Mouse (Mus musculus): ENCODE results near the gene Cuedc2. TPM values are rescaled to one million over a fixed set of nuclear protein-coding genes. Genes with fewer than 3 reads are reported as not detected.

Gene Cuedc2
- polyA plus RNA-seq, 1 experiment from 2014 or later = 179 TPM

DNA sequence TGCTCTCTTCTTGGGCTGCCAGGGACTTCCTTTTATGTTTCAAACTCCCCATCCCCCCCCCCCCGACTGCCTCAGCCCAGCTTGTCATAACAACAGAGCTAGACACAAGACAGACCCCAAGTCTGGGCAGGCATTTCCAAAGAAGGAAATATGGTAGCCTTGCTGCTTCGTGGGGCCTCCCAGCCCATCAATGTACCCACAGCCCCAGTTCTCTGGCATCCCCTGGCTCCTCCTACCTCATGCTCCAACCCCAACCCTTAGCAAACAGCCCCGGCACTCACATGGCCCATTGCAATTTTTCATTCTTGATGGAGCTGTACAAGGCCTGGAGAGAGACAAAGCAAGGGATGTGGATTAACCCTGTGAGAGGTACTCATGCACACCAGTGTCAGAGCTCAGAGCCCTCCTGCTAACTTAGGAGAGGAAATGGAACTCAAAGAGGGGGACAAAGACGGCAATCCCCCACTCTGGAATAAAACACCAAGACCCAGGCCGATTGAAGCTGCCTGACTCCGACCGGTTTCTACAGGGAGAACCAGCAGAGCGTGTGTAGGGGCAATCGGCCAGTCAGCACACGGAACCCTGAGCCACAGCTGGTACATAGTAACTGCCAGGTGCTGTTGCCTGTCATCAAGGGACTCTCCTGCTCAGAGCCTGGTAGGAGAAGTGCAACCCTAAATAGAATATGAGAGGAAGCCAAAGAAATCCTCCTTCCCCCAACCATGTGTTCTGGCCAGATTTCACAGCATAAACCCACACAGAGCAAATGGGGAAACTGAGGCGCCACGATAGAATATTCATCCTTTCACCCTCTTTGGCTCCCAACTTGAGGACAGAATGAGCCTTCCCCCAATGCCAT, 22.5 kb downstream of the Cuedc2 start:
- Histone ChIP-seq H3K9me3 (ENCODE audit: control insufficient read depth, low read length) (no peaks in the 10 kb centered on the region; the same call in 1 of the 2 replicates), H3K4me3 (ENCODE audit: low read depth, low read length) (no peak overlapping the region), H3K27ac (replicated peaks; ENCODE audit: low read depth, low read length) (no peak overlapping the region), H3K9ac (ENCODE audit: low read length) (no peak overlapping the region), H3K4me1 (ENCODE audit: control insufficient read depth, insufficient read depth, low read length) (peaks cover 13% of the 10 kb centered on the region), H3K36me3 (ENCODE audit: control insufficient read depth, insufficient read depth, low read length) (no peaks in the 10 kb centered on the region), H3K27me3 (ENCODE audit: control insufficient read depth, insufficient read depth, low read length) (peaks cover 80% of the 10 kb centered on the region), H3K4me2 (ENCODE audit: low read depth, severe bottlenecking) (no peak overlapping the region)
- 56% methylated on average over 12 of the region's 12 CpGs for WGBS
- DNase-seq (ENCODE audit: low spot score) (no peak), ATAC-seq (ENCODE audit: insufficient number of reproducible peaks, low FRiP score, low TSS enrichment, low read depth) (no peak)

DNA sequence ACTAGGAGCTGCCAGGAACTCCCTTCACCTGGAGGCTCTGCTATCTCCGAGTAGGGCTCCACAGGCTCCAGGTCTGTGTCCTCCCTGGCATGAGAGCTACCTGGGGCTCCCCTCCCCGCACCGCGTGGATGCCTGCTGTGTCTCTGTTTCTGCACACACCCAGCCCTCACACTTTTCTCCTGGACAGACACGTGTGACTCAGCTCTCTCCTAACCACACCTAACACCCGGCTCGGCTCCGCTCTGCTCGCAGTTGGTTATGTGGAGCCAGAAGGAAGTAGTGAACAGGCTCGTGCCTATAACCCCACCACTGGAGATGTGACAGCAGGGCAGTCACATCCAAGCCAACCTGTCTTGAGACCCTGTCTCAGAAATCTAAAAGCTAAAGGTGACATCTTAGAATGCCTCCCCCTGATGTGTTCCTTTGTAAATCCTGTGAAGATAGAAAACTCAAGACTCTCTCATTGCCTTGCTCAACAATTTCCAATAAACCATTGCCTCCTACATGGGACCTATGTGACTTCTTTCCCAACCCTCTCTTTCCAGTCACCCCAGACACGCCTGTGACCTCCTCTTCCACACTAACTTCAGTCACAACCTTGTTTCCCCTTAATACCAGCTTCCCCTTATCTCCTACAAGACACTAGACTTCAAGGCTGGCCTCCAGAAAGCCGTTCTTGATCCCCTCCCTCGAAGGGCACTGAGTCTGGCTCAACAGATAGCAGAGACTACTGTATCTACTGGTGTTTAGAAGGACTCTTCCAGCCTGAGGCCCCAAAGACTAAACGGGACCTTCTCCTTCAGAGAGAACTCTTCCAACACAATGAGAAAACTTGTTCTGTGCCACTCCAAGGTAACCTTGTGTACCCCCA, 23.4 kb downstream of the Cuedc2 start:
- ATAC-seq (ENCODE audit: insufficient number of reproducible peaks, low FRiP score, low TSS enrichment, low read depth) = no peak
- H3K4me3 ChIP-seq (ENCODE audit: low read depth, low read length) = no peak overlapping the region
- H3K9me3 ChIP-seq (ENCODE audit: control insufficient read depth, low read length) = no peaks in the 10 kb centered on the region; the same call in 1 of the 2 replicates
- 35% methylated on average over 14 of the region's 14 CpGs for WGBS
- H3K27ac ChIP-seq (replicated peaks; ENCODE audit: low read depth, low read length) = no peak overlapping the region
- H3K36me3 ChIP-seq (ENCODE audit: control insufficient read depth, insufficient read depth, low read length) = no peaks in the 10 kb centered on the region; the same call in 1 of the 2 replicates
- H3K4me1 ChIP-seq (ENCODE audit: control insufficient read depth, insufficient read depth, low read length) = peaks cover 13% of the 10 kb centered on the region
- H3K27me3 ChIP-seq (ENCODE audit: control insufficient read depth, insufficient read depth, low read length) = peaks cover 71% of the 10 kb centered on the region
- H3K4me2 ChIP-seq (ENCODE audit: low read depth, severe bottlenecking) = no peak overlapping the region
- DNase-seq (ENCODE audit: low spot score) = no peak
- no peak overlapping the region for H3K9ac ChIP-seq (ENCODE audit: low read length)

DNA sequence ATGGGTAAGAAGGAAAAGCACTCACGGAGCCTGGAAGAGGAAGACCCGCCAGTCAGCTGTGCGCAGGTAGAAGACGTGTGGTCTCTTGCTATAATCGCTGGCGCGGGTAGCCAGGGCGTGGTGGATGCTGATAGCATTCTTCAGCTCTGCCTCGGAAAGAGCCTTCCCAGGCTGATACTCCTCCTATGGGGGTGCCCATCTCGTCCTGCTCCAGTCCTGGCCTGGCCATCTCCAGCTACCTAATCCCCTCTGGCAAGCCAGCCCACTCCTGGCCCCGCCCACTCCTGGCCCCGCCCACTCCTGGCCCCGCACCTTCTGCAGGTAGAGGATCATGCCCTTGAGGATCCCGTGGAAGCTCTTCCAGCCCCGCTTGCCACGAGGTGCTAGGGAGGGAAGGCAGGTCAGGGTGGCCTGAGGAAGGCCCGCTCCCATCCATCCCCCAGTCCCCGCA, 24.3 kb downstream of the Cuedc2 start:
- no peaks in the 10 kb centered on the region; the same call in 1 of the 2 replicates for H3K36me3 ChIP-seq (ENCODE audit: control insufficient read depth, insufficient read depth, low read length)
- ATAC-seq (ENCODE audit: insufficient number of reproducible peaks, low FRiP score, low TSS enrichment, low read depth) = no peak
- no peak for DNase-seq (ENCODE audit: low spot score)

DNA sequence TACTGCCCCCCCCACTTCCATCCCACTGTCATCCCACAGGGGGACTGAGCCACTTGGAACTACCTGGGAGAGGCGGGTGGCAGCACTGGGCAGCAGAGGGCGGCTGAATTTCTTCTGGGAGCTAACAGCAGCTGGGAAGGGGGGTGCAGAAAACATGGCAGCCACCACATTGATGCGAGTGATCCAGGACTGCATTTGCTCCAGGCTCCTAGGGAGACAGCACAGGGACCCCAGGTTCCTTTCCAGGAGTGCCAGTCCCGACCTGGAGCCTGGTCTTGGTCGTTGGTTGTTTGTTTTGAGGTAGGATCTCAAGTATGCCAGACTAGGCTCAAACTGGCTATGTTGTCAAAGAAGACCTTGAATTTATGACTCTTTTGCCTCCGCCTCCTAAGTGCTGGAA, 24.9 kb downstream of the Cuedc2 start:
- Histone ChIP-seq H3K36me3 (ENCODE audit: control insufficient read depth, insufficient read depth, low read length) (no peaks in the 10 kb centered on the region; the same call in 1 of the 2 replicates), H3K27ac (replicated peaks; ENCODE audit: low read depth, low read length) (no peak overlapping the region), H3K27me3 (ENCODE audit: control insufficient read depth, insufficient read depth, low read length) (peaks cover 59% of the 10 kb centered on the region), H3K4me1 (ENCODE audit: control insufficient read depth, insufficient read depth, low read length) (peaks cover 13% of the 10 kb centered on the region), H3K4me2 (ENCODE audit: low read depth, severe bottlenecking) (no peak overlapping the region), H3K9me3 (ENCODE audit: control insufficient read depth, low read length) (no peaks in the 10 kb centered on the region; the same call in 1 of the 2 replicates), H3K9ac (ENCODE audit: low read length) (no peak overlapping the region), H3K4me3 (ENCODE audit: low read depth, low read length) (no peak overlapping the region)
- no peak for ATAC-seq (ENCODE audit: insufficient number of reproducible peaks, low FRiP score, low TSS enrichment, low read depth)
- no peak for DNase-seq (ENCODE audit: low spot score)
- WGBS = 72% methylated on average over 6 of the region's 6 CpGs

More for the DNA sequence above, 24.3 kb downstream of the Cuedc2 start:
- WGBS = 13% methylated on average over 18 of the region's 18 CpGs
- H3K9me3 ChIP-seq (ENCODE audit: control insufficient read depth, low read length) = no peaks in the 10 kb centered on the region; the same call in 1 of the 2 replicates
- H3K27ac ChIP-seq (replicated peaks; ENCODE audit: low read depth, low read length) = no peak overlapping the region
- H3K27me3 ChIP-seq (ENCODE audit: control insufficient read depth, insufficient read depth, low read length) = peaks cover 62% of the 10 kb centered on the region
- H3K4me1 ChIP-seq (ENCODE audit: control insufficient read depth, insufficient read depth, low read length) = peaks cover 13% of the 10 kb centered on the region
- no peak overlapping the region for H3K4me3 ChIP-seq (ENCODE audit: low read depth, low read length)
- H3K4me2 ChIP-seq (ENCODE audit: low read depth, severe bottlenecking) = no peak overlapping the region
- no peak overlapping the region for H3K9ac ChIP-seq (ENCODE audit: low read length)

DNA sequence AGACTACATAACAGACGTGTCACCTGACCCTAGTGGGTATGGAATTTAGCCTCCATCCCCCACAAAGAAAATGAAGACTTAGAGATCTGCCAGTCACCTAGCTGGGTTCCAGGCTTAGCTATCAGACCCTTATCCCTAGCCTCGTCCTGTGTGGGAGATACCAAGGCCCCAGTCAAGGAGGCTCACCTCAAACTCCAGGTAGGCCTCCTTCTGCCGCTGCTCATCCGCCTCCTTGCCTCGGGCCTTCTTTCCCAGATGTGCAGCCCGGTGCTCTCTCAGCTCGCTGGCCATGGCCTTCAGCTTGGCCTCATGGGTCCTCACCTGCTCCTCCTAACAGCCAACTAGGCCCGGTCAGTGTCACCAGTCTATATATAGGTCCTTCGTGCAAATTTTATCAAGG, 25.4 kb downstream of the Cuedc2 start:
- Histone ChIP-seq H3K4me1 (ENCODE audit: control insufficient read depth, insufficient read depth, low read length) (peaks cover 13% of the 10 kb centered on the region), H3K27me3 (ENCODE audit: control insufficient read depth, insufficient read depth, low read length) (peaks cover 55% of the 10 kb centered on the region), H3K4me2 (ENCODE audit: low read depth, severe bottlenecking) (no peak overlapping the region), H3K36me3 (ENCODE audit: control insufficient read depth, insufficient read depth, low read length) (no peaks in the 10 kb centered on the region; the same call in 1 of the 2 replicates), H3K4me3 (ENCODE audit: low read depth, low read length) (no peak overlapping the region), H3K9me3 (ENCODE audit: control insufficient read depth, low read length) (no peaks in the 10 kb centered on the region; the same call in 1 of the 2 replicates), H3K9ac (ENCODE audit: low read length) (no peak overlapping the region), H3K27ac (replicated peaks; ENCODE audit: low read depth, low read length) (no peak overlapping the region)
- 89% methylated on average over 9 of the region's 9 CpGs for WGBS
- ATAC-seq (ENCODE audit: insufficient number of reproducible peaks, low FRiP score, low TSS enrichment, low read depth) (no peak), DNase-seq (ENCODE audit: low spot score) (no peak)

DNA sequence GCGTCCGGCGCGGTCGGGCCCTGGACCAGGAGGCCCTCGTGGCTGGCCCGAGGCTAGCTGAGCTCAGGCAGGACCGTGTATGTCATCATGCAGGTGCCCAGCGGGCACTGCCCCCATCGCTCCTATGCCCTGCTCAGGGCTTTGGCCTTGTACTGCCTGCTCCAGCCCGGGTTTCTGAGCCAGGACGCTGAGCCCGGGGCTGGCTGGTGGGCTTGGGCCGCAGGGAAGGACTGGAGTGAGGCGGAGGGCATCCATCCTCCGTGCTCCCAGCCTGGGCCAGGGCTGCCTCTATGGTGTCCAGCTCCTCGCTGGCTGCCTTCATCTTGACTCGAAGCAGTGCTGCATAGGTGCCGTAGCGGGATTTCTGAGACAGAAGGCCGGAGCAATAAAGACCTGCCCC, 25.9 kb downstream of the Cuedc2 start:
- DNase-seq (ENCODE audit: low spot score) = no peak
- no peak overlapping the region for H3K9ac ChIP-seq (ENCODE audit: low read length)
- WGBS = 89% methylated on average over 21 of the region's 21 CpGs

DNA sequence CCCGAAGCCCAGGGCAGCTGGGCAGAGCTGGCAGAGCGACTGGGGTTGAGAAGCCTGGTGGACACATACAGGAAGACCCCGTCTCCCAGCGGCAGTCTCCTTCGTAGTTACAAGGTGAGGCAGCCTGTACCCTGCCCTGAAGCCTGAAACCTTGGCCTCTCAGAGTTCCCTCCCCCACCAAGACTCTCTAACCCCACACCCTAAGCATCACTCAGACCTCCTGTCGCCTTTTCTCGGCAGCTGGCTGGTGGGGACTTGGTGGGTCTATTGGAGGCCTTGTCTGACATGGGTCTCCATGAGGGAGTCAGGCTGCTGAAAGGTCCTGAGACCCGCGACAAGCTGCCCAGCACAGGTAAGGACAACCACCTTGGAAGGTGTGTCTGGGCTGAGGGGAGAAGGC, 27.2 kb downstream of the Cuedc2 start:
- no peak for DNase-seq (ENCODE audit: low spot score)

More for the DNA sequence above, 25.9 kb downstream of the Cuedc2 start:
- Histone ChIP-seq H3K9me3 (ENCODE audit: control insufficient read depth, low read length) (no peaks in the 10 kb centered on the region; the same call in 1 of the 2 replicates), H3K4me3 (ENCODE audit: low read depth, low read length) (no peak overlapping the region), H3K27ac (replicated peaks; ENCODE audit: low read depth, low read length) (no peak overlapping the region), H3K4me2 (ENCODE audit: low read depth, severe bottlenecking) (no peak overlapping the region), H3K4me1 (ENCODE audit: control insufficient read depth, insufficient read depth, low read length) (peaks cover 9% of the 10 kb centered on the region), H3K36me3 (ENCODE audit: control insufficient read depth, insufficient read depth, low read length) (no peaks in the 10 kb centered on the region; the same call in 1 of the 2 replicates), H3K27me3 (ENCODE audit: control insufficient read depth, insufficient read depth, low read length) (peaks cover 55% of the 10 kb centered on the region)
- no peak for ATAC-seq (ENCODE audit: insufficient number of reproducible peaks, low FRiP score, low TSS enrichment, low read depth)

DNA sequence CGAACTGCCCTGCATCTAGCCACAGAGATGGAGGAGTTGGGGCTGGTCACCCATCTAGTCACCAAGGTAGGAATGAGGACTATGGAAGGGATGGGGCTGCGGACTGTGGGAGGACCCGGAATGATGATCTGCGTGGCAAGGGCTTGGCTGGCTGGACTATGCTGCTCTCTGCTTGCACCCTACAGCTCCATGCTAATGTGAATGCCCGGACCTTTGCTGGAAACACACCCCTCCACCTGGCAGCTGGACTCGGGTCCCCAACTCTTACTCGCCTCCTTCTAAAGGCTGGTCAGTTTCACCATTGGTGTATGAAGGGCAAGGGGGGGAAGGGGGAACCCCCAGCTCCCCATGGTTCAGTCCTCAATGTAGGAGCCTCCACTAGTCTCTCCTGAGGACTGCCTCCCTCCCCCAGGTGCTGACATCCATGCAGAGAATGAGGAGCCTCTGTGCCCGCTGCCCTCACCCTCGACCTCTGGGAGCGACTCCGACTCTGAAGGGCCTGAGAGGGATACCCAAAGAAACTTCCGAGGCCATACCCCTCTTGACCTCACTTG, 28.1 kb downstream of the Cuedc2 start:
- no peak overlapping the region for H3K4me2 ChIP-seq (ENCODE audit: low read depth, severe bottlenecking)
- H3K36me3 ChIP-seq (ENCODE audit: control insufficient read depth, insufficient read depth, low read length) = no peaks in the 10 kb centered on the region; the same call in 1 of the 2 replicates
- peaks cover 37% of the 10 kb centered on the region for H3K27me3 ChIP-seq (ENCODE audit: control insufficient read depth, insufficient read depth, low read length)
- no peaks in the 10 kb centered on the region for H3K9me3 ChIP-seq (ENCODE audit: control insufficient read depth, low read length)
- no peak overlapping the region for H3K9ac ChIP-seq (ENCODE audit: low read length)
- H3K4me3 ChIP-seq (ENCODE audit: low read depth, low read length) = no peak overlapping the region
- peaks cover 7% of the 10 kb centered on the region; the same call in 1 of the 2 replicates for H3K4me1 ChIP-seq (ENCODE audit: control insufficient read depth, insufficient read depth, low read length)
- H3K27ac ChIP-seq (replicated peaks; ENCODE audit: low read depth, low read length) = no peak overlapping the region
- DNase-seq (ENCODE audit: low spot score) = no peak
- ATAC-seq (ENCODE audit: insufficient number of reproducible peaks, low FRiP score, low TSS enrichment, low read depth) = no peak
- 88% methylated on average over 12 of the region's 12 CpGs for WGBS

More for the DNA sequence above, 27.2 kb downstream of the Cuedc2 start:
- no peaks in the 10 kb centered on the region; the same call in 1 of the 2 replicates for H3K9me3 ChIP-seq (ENCODE audit: control insufficient read depth, low read length)
- no peak overlapping the region for H3K27ac ChIP-seq (replicated peaks; ENCODE audit: low read depth, low read length)
- no peak for ATAC-seq (ENCODE audit: insufficient number of reproducible peaks, low FRiP score, low TSS enrichment, low read depth)
- H3K27me3 ChIP-seq (ENCODE audit: control insufficient read depth, insufficient read depth, low read length) = peaks cover 47% of the 10 kb centered on the region
- 84% methylated on average over 9 of the region's 9 CpGs for WGBS
- no peak overlapping the region for H3K4me3 ChIP-seq (ENCODE audit: low read depth, low read length)
- H3K9ac ChIP-seq (ENCODE audit: low read length) = no peak overlapping the region
- H3K4me1 ChIP-seq (ENCODE audit: control insufficient read depth, insufficient read depth, low read length) = peaks cover 7% of the 10 kb centered on the region; the same call in 1 of the 2 replicates
- H3K36me3 ChIP-seq (ENCODE audit: control insufficient read depth, insufficient read depth, low read length) = no peaks in the 10 kb centered on the region; the same call in 1 of the 2 replicates
- H3K4me2 ChIP-seq (ENCODE audit: low read depth, severe bottlenecking) = no peak overlapping the region

All from limb, embryonic 11.5 days (tissue).